Mouse (Mus musculus) liver, embryonic 14.5 days (tissue): ENCODE results near the gene Mast3.

Experiments
- CTCF ChIP-seq: IDR thresholded peaks from 2 replicates; pipeline ENCODE4 v1.5.1; 2016; ENCODE audit warnings: antibody characterized with exemption, low read depth, control low read depth
- EP300 ChIP-seq: IDR thresholded peaks from 2 replicates; pipeline ENCODE4 v1.6.1; 2016; ENCODE audit warnings: antibody characterized with exemption, low read depth

DNA sequence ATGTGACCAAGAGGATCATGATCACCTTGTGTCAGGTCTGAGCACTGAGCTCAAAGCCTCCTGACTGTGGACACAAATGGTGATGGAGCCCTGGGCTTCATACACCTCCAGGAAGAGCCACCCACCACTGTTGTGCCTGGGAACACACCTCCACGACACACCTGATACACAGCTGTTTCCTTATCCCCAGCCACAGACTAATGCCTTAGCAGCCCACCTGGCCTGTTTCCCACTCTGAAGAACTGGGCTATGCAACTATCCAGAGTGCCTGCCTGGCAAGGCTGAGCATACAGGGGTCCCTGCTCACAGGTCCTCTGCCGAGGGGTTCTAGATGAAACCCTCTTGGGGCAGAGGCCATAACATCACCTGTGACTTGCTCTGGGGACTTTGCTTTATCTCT is 10.6 kb downstream of the Mast3 start:
- no peak for TF ChIP-seq EP300
- no peak for TF ChIP-seq CTCF
